Mouse (Mus musculus): ENCODE data around the gene Stx8. TPM values are rescaled to one million over a fixed set of nuclear protein-coding genes. Genes with fewer than 3 reads are reported as not detected.

The Stx8 gene
- total RNA-seq, 4 experiments from 2014 or later, result 30.2 to 39.8 (median 35.9) TPM

DNA sequence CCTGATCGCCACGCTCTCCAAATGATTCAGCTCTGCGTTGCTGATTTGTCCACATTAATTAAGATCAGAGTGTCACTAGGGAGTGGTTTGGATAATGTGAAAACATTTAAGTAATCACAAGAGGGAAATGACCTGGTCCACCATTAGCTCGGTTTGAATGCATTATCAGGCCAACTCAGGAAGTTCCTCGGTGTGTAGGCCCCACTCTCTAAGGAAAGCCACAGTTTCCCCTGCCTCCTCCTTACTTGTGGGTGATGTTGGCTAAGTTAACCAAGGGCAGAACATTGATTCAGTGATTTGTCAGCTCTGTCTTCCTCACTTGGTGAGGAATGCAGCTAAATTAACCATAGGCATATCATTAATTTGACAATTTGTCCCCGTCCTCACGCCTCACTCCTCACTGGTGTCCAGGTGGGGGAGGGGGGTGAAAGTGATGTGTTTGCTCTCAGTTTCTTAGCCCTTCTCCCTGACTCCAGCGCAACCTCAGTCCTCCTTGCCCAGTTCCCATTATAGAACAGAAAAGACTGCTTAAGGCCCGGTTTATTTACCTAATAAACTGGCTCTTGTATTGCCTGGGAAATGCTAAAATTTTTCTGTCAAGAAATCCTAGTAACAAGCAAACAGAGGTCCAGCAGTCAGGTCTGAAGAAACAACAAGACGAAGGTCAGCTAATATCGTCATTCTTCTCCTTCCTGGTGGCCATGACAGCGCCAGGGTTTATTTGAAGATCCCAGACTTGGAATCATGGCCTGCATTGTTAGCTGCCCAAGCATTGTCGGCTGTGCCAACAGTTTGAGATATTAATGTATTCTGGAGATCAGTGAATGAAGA is 178.5 kb downstream of the Stx8 start:
- no peak for DNase-seq (ENCODE audit: low spot score in 2 of 2)

DNA sequence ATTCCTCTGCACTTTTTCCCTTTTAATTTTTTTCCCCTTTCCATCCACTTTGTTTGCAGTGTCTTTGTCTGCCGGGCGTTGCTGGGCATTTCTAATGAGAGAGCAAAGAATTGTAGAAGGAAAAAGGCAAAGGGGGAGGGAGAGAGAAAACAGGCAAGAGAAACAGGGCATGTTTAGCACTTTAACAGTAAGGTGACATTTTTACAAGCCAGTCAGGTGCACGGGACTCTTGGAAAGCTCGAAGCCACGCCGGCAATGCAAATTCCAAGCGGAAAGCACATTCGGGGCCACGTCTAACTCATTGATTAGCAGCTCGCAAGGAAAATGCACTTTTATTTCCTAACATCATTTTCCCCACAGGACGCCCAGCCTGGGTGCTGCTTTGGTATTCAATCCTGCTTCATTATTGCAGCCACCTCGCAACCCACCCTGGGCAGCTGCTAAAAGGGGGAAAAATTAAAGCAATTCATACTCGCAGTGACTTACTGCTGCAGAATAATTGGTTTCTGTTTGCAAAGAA is 179.1 kb downstream of the Stx8 start:
- DNase-seq (ENCODE audit: low spot score in 2 of 2), result no peak

DNA sequence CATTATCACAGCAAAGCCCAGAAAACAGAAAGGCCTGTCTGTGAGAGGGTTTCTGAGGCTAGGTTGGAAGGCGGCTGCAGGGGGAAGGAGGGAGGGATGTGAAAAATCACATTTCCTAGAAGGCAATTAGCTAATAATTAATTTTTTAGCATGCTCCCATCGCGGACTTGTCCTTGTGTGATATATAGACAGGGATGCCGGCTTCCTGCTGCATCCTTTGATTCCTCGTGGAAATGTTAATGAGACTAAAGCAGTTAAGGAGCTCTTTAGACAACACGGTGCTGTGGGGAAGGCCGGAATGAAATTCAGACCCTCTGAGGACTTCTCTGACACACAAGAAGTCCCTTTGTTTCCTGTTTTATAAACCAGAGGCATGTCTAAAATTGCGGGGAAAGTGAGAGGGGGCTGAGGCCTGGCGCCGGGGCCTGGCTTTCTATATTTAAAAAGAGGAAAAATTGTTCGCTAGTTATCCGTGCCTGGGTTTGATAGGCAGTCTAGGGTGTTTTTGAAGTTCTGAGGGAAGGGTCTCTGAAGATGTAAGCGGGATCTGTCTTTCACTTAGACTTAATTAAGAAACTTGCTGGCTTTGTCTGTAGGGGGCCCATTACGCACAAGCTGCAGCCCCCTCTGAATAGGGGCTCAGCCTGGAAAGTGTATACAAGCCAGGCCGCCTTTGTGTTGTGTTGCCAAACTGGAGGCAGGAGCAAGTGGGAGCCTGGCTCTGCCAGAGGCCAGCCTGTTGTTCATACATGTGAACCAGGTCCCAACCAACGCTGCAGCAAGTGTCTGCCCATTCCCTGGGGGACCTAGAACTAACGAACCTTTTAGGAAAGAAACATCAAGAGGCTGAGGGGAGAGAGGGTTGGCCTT is 179.8 kb downstream of the Stx8 start:
- no peak for DNase-seq (ENCODE audit: low spot score in 2 of 2)

DNA sequence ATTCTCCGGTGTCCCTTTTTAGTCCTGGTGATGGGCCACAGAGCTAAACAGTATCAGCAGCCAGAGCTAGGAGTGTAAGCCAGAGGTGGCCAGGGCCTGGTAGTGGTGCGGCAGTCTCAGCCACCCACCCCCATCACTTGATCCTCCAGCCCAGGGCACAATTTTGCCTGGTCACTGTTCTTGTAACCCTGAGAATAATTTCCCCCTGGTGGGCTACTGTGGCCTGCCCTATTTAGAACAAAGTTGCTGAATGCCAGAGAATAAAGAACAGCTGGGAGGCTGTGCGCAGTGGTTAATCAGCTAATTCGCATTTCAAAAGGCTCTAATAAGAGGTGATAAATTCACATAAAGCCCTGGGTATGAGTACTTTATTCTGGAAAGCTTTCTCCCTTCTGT is 180.5 kb downstream of the Stx8 start:
- no peak for DNase-seq (ENCODE audit: low spot score in 2 of 2)

DNA sequence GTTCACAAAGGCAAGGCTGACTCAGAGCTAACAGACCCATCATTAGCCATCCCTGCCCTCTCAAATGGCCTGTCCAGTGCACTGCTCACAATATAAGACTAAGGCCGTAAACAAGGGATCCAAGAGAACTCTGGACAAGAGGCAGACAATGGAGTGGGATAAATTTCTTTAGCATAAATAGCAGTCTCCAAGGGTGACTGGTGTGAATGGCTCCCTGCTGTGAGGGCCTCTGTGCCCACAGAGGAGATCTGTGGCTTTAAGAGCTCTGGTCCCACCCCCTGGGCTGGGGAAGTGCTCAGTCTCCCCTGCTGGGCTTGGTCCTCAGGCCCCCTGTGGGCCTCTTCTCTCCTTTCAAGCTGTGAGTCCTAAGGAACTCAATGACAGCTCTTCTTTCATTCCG is 184.9 kb downstream of the Stx8 start:
- DNase-seq (ENCODE audit: low spot score in 2 of 2), result no peak

DNA sequence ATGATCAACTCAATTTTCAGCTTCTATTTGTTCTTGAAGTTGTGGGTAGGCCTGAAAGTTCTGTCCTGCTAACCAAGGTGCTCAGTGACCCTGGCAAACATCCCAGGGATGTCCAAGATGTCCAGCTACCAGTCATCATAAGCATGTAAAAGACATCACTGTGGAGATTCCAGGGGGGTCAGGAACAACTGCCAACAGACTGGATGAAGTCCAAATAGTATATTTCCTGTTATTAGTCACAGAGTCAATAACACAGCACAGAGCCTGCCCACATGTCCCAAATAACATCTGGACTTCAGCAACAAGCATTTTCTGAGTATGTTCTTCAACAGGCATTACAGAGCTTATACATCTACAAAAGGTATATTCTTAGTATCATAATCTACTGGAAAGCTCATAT is 189.8 kb downstream of the Stx8 start:
- DNase-seq (ENCODE audit: low spot score in 2 of 2), result no peak

DNA sequence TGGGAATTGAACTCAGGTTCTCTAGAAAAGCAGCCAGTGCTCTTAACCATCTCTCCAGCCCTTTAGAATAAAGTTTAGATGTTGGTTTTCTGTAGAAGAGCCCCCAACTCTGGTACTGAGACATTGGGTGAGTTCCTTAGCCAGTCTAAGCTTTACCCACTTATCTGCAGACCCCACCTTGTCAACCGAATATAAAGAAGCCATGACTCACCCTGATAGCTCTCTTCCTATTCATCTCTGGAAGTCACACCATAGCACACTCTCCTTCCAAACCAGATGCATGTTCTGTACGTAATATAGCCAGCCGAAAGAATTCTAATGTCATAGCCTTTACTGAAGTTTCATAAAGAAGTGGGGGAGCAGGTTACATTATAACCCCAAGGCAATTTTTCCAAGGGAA is 192.2 kb downstream of the Stx8 start:
- DNase-seq (ENCODE audit: low spot score in 2 of 2), result no peak

DNA sequence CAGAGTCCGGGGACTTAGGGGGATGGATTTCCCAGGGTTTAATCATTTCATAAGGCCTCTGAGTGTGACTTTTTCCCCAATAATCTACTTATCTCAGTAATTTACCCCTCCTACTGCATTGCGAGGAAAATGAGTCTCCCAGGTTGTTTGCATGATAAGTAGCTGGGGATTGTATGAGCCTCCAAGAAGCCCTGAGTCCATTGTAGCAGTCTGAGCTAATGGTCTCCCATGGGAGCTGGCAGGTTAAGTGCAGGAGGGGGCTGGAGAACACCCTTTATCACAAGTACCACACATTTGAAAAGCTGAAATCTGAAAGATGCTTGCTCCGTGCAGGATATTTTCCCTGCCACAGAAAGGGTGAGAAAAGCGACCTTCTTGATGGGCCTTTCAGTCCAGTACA is 193.9 kb downstream of the Stx8 start:
- no peak for DNase-seq (ENCODE audit: low spot score in 2 of 2)

DNA sequence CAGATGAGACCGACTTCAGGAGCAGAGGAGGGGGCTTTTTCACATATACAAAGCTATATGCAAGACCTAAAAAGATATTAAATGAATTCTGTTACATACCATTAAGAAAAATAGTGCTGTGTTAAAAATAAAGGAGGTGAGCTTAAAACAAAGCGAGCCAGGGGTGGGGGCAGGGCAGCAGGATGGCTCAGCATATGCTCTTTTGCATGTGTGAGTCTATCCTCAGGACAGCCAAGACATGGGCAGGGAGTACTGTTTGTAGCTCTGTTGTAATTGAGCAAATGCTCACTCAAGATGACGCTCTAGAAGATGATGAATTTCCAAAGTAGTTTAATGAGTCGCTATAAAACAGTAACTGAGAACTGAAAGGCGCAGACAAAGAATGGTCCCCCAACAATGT is 198.4 kb downstream of the Stx8 start:
- no peak for DNase-seq (ENCODE audit: low spot score in 2 of 2)

DNA sequence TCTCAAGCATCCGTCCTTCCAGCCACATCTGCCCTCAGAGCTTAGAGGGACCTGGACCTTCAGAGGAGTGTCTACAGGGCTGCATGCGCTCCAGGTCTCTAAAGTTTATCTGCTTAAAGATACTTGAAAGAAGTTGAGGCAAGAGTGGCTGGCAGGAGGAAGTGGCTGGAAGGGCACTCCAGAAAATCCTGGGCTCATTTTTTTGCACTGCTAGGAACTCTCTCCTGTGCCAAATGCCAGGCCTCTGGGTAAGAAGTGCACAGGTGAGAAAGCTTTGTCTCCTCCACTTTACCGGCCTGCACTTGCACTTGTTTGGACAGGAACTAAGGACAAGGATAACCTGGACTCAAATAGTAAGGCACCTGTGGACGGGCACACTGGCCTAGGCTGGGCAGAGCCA is 202.4 kb downstream of the Stx8 start:
- no peak for DNase-seq (ENCODE audit: low spot score in 2 of 2)

DNA sequence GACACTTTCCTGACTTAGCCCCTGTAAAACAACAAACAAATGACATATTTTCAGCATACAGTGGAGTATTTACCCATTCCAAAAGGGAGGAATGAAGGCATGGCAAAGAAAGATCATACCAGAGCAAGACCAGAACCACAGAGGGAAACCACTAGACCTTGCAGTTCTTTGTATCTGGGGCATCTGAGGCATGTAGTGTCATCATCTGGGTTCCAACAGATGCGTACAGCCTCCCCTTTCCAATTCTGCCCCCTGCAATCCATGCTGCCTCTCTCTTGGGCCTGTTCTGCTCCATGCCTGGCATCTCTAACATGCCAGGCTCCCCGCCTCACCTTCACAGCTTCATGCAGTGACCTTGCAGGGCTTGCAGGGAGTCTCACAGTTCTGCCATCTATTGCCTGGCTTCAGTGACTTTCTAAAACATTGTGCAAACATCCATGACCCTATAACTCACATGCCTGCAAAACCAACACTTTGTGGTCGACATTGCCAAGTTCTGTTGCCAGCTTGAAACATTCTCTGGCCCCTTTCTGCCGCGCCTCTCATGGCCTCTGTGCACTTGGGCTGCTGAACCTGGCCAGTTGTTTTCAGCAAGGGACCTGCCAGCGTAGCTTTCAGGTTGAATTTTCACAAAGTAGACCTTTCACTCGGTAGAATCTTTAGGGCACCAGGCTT is 206.1 kb downstream of the Stx8 start:
- DNase-seq (ENCODE audit: low spot score in 2 of 2), result no peak

DNA sequence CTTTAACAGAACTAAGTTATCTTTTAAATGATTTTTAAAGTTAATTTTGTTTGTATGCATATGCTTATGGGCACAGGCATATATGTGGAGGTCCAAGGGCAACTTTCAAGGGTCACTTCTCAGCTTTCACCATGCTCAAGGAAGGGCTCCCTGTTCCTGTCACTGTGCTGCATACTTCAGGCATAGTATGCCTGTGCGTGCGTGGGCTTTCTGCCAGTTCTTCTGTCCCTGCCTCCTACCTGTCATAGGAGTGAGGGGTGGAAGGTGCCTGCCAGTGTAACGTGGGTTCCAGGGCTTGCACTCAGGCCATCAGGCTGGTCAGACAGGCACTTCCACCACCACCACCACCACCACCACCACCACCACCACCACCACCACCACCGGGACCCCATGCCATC is 206.7 kb downstream of the Stx8 start:
- no peak for DNase-seq (ENCODE audit: low spot score in 2 of 2)

DNA sequence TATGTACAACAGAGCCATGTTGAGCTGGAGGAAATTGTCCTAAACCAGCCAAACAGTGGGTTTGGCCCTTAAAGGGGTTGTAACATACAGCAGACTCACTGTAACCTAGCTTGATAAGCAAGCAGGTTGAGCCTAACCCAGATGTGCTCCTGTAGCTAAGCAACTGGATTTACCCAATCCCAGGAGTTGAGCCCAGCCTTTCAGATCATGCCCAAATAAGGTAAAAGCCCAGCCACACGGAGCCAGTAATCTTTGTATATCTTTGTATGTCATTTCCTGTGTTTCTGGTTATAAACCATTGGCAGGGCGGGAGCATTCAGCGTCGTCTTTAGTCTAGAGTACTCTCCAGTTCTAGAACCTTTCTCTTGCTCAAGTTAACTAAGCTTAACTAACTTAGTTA is 210.6 kb downstream of the Stx8 start:
- no peak for DNase-seq (ENCODE audit: low spot score in 2 of 2)

DNA sequence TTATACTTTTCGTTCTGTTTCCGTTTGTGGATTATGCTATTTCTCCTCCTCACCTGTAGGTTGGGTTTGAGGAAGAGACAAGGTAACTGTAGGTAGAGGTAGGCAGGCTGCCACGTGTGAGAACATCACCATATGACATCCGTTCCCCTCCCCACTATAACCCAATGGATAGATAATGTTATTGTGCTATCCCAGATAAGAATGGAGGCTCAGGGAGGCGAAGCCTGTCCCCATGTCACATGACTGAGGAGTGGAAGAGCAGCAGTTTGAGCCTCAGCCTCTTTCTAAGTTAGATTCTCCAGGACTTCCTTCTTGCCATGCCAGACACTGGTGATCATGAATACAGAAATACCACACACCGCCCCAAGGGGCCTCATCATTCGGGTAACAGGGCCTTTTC is 211.4 kb downstream of the Stx8 start:
- DNase-seq (ENCODE audit: low spot score in 2 of 2), result no peak

DNA sequence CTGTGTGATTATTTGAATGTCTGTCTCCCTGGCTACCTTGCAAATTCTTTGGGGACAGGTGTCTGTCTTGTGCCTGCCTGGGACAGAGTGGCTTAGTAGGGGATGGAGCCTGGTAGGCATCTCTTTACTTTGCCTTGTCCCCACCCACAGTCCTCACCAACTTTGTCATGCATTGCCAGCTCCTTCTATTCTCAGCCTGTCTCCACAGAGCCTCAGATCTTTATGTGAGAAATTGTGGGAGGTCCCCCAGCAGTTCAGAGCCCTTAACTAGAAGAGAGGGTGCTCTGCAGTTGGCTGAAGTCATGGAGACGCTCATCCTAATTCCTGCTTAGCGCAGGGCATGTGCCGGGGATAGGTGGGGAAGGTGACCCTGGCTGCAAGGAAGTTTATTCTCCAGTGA is 219.7 kb downstream of the Stx8 start:
- DNase-seq (ENCODE audit: low spot score in 2 of 2), result no peak

DNA sequence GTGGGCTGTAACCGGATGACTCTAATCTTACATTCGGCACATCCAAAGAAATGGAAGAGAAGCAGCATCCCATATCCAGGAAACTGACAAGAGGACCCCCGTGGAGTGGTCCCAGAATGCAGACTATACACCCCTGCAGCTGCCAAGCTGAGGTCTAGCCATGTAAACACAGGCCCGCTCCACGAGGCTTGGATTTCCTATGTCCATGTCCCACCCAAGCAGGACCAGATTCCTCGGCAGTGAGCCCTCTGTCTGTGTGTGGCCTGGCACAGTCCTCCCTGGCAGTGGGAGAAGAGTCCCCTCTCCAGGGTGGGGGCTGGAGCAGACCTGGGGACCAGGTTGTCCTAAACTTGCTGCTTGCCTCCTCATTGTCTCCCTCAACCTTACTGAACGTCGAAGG is 221.2 kb downstream of the Stx8 start:
- no peak for DNase-seq (ENCODE audit: low spot score in 2 of 2)

DNA sequence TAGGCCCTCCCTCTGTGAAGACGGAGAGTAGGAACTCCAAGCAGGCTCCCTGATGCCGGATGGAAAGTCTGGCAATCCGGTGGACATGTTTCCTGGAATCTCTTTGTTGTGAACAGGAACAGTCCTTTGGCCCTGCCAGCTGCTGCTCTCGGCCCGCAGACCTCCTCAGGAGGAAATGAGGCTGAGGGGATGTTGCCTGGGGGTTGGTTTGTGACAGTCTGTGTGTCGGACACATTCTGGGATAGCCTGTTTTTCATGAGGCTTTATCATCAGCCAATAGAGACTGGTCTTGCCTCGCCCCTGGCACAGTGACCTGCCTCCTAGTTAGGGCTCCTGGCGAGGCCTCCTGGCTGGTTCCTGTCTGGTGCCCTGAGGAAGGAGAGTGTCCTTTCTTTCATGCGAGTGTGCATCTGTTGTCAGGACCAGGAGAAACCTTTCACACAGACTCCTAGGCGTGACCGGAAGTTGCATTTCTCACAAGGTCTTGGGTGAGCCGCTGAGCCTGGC is 222.8 kb downstream of the Stx8 start:
- DNase-seq (ENCODE audit: low spot score in 2 of 2), result no peak

DNA sequence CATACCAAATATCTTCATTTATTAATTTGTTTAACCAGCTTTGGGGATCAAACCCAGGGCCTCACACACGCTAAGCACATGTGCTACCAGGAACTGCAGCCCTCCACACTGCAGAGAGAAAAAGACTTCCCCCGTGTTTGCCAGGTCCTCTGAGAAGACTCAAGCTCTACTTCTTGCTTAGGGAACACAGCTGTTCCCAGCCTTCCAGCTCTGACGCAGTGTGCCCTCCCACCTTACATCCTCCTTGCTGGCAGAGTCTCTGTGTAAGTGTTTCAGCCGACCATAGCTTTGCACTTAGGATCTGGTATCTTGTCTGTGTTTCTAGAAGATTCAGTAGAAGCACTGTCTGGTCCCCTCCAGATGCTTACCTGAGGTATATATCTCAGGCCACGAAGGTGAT is 224.9 kb downstream of the Stx8 start:
- no peak for DNase-seq (ENCODE audit: low spot score in 2 of 2)

DNA sequence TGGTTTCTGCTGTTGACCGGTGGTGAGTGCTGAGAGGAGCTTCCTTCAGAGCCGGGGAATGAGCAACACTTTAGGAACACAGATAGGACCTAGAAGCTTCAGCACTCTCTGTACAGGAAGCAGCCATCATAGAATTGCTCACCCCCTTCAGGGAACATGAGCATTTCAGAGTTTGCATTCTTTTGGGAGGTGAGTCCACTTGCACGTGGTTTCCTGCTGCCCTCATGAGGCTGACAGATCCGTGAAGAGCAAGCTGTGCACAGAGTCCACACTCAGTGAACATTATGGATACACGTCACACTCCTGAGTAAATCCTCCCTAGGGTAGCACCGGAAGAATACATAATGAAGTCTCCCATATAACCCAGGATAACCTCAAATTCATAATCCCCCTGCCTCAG is 229.2 kb downstream of the Stx8 start:
- DNase-seq (ENCODE audit: low spot score in 2 of 2), result no peak

DNA sequence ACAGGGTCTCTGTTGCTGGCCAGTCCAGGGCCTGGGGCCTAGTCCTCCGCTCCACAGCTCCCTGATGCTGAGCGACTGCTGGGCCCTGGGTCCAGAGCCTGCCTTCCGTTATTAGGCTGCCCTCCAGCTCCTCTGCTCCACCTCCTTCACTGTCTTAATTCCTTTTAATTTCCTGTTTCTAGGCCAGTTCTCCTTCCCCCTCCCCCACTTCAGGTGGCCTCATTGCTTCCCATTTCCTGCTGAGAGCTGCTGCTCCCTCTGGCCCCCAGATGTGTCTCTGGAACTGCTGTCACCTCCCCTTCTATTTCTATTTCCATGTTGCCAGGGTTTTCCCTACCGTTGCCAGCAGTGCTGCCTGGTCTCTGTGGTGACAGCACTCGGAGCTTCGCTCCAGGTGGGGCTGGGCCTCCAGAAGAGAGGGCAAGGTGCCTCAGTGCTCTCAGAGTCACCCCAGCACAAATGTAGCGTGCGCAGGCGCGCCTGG is 229.7 kb downstream of the Stx8 start:
- DNase-seq (ENCODE audit: low spot score in 2 of 2), result no peak

DNA sequence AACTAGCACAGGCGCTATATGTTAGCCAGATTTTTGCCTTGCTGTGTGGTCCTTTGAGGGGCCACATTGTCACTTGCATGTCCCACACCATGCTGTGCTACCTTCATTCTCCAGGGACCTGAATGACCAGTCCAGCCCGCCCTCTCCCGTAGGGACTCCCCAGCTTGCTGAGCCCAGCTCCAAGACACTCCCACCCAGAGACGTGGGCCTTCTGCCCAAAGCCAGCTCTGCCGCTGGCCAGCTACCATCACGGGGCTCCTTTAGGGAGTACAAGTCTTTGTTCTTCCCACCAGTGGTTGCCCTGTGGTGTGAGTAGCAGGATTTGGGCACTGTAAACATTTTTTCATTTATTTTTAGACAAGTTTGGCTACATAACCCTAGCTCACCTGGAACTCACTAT is 230.6 kb downstream of the Stx8 start:
- no peak for DNase-seq (ENCODE audit: low spot score in 2 of 2)

DNA sequence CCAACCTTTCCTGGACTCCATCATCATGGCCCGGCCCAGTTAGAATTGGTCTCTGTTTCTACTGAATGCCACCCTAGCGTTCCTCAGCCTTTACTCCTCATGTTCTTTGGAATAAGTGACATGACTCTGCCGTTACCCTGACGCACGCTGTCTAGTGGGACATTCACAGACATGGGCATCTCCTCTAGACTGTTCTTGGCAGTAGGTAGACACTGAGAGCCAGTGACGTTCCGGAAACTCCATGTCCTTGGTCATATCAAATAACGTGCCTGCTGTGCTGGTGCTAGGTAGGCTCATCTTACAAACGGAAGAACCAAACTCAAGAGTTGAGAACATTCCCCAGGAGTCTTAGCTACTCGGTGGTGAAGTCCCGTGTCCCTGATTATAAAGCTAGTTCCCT is 231.5 kb downstream of the Stx8 start:
- DNase-seq (ENCODE audit: low spot score in 2 of 2), result no peak

Data from layer of hippocampus, adult 8-10 months (tissue).